Mouse (Mus musculus): Measurements from ENCODE around the gene Rfx3.

Rfx3 gene

DNA sequence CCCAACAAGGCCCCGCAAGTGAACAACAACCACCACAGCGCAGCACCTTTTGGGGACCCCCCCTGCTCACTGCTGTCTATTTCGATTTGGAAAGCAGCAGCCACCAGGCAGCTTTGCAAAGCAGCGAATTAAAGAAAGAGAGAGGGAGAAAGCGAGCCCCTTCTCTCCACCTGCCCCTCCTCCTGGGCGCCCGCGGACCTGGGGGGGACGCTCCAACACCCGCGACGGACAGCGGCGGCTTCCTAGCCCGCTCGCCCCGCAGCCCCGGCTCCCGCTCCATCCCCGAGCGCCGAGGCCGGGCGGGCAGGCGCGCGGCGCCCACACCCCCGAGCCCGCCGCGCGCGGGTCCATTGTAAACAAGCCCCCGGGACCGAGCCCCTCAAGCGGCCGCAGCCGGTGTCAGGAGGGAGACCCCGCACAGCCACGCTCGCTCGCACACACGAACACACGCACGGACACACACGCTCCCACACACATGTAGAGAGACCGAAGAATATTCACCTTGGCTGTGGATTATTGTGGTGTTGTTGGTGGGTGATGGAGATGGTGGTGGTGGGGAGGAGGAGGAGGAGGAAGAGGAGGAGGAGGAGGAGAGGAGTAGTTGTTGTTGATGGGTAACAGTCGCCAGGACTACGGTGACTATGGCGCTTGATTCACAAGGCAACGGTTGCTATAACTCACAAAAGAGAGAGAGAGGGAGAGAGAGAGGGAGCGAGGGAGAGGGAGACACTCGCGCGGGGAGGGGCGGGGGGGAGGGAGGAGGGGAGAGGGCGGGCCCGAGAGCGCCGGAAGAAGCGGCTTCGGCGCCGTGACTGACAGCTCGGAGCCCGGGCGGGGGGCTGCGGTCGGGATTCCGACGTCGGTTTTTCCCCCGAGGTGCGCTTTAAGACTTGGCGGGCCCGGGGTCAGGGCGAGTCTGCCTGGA lies at the start of gene Rfx3:
Gene Rfx3, minus strand, starts transcription at position 696 of the 925 bp plus-strand sequence.
- DNase-seq = peak; percentile 87

DNA sequence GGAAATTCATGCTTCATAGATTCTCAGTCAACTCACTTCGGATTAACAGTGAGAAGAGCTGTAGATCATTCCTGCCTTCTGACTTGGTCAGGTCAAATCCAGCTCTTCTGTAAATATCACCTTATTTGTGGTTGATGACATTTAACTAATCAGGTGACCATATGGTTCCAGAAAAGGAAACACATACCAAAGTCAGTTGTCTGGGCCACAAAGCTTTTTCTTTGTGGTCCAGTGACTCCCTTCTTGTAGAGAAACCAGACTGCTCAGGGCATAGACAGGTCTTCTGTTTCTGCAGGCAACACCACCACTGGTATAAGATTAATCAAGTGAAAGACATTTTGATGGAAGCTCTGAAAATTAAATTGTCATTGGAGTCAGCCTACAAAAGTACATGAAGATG lies 41.1 kb upstream of the Rfx3 start:
- DNase-seq = no peak

DNA sequence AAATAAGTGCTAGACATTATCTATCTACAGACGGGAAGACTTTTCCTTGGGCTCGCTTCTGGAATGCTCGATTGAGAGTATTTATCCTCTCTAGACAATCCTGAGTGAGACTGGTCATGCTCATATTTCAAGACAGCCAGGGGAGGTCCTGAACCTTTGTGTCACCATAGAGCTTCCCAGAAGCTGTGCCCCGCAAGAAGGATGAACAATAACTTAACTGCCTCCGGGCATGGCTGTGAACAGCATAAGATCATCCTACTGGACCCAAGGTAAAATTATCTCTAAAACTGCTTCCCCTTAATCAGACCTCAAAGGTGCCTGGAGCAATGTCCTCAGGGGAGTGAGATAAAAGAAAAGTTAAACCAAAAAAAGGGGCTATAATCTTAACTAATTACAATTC lies 40.6 kb upstream of the Rfx3 start:
- DNase-seq = no peak

DNA sequence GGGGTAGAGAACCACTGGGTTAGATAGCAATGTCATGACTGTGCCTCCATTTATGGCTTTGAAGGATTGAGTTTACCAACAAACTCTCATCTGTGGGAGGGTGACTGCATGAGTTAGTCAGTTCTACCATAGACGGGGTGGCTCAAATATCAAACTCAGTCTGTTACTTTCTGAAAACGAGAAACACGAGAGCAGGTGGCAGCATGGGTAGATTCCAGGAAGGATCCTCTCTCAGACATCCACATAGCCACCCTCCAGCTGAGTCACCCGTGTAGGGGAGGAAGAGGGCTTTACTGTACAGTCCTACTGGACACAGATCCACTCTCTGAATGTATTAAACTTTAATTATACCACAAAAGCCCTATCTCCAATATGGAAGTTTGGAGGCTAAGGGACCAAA lies 38.3 kb upstream of the Rfx3 start:
- DNase-seq = no peak

DNA sequence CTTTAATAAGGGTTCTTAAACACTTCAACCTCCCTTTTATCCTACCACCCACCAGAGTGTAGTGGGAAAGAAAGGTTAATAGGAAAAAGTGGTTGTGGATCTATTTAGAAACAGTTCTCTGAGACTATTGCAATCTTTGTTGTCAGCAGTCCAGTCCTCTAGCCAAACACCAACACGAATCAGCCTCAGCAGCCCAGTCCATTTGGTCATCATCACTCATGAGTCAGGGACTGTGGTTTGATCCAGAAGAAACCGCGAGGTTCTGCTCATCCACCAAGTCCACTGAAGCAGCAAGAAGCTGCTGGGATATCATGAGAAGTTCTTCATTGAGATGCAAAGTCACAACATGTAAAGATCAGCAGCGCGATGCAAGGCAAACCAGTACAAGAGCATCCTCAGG lies 35.8 kb upstream of the Rfx3 start:
- no peak for DNase-seq

DNA sequence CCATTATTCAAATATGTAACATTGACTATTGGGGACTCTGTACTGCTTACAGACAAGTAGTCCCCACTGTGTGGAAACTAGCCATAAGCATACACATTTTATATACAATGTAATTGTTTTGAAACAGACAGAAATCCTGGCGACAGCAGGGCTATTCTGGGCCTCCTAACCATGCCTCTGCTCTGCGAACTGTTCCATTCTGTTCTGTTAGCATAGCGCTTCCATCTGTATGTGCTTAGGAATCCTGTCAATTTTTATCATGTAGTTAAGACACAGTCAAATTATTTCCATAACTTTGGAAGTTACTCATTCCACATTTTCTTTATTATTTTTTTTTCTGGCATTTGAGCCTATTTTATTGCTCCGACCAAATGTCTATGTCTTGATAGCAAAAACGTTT lies 34.0 kb upstream of the Rfx3 start:
- peak; percentile 19 for DNase-seq

DNA sequence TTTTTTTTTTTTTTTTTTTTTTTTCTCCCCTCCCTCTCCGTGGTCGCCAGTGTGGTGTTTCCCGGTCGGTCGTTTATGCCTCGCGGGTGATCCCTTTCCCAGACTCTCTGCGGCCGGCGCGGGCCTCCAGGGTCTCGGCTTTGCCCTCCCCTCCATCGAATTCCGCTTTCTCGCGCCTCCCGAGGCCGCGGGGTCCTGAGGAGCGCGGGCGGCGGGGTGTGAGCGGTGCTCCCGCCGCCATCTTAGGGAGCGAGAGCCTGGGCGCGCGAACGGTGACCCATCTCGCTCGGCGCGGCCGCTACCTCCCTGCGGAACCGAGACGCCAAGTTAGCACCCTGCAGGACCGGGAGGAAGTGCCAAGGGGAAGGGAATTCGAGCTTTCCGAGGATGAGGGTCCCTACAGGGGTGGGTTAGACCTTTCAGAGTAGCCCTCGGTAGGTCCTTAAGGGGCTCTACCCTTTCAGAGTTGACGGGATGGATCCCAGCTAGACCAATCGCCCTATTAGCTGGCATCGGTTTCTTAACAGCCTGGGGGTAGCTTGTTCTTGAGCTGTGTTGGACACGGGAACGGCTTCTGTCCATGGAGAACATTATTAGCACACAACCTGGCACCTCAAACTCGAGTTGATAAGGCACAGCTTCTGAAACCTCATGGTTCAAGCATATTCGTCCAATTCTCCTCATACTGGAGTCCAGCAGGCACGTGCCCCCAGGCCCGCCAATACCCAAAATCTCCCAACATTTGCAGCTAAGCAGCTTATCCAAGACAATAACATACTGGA lies 943 bp upstream of the Rfx3 start:
- peak; percentile 74 for DNase-seq

DNA sequence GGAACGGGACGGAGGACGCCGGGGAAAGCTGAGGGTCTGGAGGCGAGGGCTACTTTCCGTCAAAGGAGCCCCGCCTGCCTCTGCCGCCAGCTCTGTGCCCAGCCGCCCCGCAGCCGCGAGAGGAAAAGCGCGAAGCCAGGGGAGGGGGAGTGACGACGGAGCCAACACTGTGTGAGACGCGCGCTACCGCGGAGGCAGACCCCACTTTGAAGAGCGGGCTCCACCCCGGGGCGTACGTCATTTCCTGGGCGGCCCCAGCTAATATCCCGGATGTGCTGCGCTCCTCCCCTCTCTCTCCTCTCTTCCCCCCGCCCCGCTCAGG lies 391 bp upstream of the Rfx3 start:
- DNase-seq = peak; percentile 96

DNA sequence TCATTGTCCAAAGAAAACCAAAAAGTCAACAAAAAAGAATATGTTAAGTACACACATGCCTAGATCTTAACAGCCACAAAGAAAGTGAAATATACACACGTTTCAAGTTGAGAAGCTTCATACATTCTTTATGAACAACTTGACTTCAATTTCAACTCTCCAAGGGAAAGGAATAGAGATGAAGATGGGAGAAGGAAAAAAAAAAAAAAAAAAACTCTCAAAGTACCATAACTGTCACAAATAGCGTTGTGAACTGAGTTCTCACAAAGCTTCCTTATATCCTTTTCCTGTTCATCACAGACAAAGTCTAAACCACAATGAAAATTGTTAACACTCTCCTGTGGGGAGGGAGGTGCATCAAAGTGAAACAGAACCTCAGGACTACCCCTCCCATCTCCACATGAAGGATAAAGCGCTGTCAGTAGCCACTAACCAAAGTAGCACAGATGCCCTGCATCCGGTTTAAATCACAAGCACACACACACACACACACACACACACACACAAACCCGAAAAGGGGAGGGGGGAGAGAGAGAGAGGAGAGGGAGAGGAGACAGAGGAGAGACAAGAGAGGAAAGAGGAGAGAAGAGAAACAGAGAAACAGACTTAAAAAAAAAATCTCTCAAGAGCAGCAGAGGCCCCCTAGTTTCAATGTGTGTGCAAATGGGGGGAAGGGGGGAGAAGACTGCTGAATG lies 1.2 kb downstream of the Rfx3 start:
- peak; percentile 42 for DNase-seq

DNA sequence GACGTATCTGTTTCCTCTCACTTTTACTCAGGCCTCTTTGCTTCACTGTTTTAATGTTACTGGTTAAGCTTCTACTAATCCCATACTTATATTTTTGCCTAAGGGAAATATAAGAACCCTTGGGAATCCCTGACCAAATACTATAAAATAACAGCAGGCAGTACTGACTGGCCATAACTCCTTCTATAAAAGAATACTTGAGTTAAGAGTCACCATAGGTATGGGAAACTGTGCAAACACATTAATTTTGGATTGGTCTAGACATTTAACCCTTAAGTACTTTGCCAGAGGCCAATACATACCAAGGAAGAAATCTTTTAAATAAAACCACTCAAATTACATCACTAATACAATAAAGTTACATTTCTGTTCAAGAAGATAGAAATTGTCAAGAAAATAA lies 6.8 kb downstream of the Rfx3 start:
- DNase-seq = no peak

DNA sequence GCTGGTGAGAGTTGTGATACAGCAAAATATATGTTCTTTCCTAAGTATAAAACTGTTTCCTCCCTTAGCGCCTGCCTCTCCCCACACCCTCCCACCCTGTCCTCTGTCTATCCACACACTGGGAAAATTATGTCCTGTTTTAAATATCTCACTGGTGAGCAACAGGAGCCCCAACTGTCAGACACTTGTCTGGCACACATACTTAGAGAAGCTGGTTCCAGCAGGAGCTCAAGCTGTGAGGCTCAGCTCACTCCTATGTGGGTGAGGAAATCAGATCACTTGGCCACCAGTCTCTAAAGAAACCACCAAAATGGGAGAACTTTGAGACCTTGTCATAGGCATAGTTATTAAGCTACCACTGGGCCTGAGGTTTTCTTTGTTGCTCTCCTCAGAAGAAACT lies 7.5 kb downstream of the Rfx3 start:
- DNase-seq = peak; percentile 59

DNA sequence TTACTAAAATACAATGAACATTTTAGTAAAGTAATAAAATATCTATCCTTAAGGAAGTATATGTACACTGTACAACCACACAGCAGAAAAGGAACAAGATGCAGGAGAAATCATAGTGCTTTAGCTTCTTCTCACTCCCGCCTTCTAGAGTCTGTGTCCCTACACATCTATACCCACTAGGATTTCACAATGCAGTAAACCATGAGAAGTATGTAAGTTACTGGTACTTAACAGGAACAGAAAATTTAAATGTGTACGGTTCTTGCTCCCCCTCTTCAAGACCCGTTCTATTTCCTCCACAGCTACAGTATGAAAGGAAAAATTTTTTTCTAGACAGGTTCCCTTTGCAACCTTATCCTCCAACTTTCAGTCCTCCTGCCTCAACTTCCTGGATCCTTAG lies 8.3 kb downstream of the Rfx3 start:
- no peak for DNase-seq

DNA sequence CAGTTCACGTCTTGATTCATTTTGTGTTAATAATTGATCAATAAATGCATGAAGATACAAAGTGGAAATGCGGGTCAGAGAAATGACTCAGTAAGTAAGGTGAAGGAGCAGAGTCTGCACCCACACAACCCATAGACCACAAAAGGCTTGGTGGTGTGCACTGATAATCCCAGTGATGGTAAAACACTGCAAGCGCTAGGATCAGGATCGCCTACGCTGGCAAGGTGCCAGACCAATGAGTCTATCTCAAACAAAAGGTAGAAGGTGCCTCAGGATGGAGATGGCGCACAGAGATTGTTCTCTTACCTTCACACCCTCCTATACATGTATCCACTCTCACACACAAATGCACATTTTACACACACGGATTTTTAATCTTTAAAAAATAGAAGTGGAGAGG lies 18.2 kb downstream of the Rfx3 start:
- DNase-seq = no peak

DNA sequence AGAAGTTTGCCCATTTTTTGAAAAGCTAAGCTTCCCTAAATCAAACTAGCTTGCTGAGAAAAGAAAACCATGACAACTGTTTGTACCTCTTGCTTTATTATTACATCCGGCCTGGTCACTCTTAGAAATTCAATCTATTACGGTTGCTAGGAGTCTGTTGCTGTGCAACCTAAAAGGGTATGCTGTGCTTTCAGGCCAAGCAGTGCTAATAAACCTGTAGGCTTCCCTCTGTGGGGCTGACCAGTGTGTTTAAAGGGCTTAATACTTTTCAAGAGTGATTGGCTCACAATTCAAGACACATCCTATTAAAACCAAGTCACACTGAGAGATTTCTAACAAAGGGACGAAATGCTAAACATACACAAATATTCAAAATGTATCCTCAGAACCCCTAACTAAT lies 22.2 kb downstream of the Rfx3 start:
- DNase-seq = no peak

DNA sequence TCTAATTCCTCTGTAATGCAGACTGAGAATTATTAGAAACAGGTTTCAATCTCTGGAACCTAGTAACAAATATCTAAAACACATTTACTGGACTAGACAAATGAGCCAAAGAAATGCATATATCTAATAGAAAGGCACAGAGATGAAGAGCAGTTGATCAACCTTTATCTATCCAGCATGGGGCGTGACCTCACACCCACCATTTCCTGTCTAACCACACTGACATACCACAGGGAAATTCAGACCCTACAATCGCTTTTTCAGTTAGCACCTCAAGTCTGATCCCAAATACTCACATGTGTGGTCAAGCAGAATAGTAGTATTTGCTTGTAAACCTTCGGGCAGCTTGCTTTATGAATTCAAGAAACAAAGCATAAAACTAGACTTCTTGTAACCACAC lies 43.4 kb downstream of the Rfx3 start:
- no peak for DNase-seq

DNA sequence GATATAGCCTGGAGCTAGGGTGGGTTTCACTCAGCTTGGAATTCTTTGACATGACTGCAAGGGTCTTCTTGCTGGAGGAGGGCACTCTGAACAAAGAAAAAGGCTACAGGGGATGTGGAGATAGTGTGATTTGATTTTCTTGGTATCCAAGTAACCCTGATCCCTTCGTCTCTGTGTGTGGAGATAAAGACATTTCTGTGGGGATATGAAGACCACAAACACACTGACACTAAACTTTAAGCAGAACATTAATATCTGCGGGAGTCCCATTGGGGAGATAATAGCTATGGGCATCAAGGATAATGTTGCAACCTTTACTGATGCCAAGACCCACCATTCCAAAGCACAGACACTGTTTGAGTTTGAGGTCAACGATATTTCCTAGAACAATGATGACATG lies 49.7 kb downstream of the Rfx3 start:
- no peak for DNase-seq

DNA sequence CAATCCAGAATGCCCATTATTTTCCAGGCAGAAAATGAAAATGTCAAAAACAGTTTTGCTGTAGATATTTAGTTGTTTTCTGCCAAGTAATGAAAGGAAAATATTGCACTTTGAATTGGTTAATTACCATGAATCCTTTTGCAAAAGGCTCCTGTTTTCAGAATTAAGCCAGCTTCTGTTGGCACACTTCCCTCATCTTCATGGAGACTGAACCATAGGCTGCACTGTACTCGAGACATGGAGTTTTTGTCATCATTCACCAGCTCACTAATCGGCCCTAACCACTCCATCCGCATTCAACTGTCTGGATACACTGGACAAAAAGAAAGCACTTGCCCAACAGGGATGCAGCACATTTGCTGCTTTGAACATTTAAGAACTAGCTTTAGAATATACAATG lies 75.5 kb downstream of the Rfx3 start:
- DNase-seq = no peak

DNA sequence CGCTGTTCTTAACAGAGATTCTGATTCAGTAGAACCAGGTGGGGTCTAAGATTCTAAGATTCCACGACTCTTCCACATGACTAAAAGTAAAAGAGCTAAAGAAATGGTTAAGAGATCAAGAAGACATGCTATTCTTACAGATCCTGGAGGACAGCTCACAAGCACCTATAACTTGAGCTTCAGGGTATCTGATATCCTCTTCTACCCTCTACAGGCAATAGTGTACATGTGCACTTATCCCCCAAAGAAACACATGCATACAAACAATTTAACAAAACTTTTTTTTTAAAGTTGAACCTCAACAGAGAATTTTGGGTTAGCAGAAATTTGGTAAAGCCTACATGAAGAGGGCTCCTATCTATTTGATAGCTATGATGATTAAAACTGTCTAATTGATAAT lies 79.8 kb downstream of the Rfx3 start:
- DNase-seq = no peak

DNA sequence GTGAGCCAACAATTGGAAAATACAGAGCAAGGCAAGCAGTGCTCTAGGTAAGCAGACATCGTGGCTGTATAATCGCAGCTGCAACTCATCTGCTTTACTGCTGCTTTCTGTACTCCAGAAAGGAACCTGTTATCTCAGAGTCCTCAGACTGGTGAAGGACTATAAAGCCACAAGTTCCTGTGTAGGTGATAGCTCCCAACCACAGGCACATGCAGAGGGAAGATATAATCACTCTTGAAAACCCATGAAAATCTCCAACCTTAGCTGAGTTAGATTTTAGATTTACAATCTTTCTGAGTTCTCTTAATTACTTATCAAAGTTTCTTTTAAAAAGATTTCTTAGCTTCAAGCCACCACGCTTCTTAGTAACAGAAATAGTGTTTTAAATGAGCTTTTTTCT lies 84.6 kb downstream of the Rfx3 start:
- no peak for DNase-seq

DNA sequence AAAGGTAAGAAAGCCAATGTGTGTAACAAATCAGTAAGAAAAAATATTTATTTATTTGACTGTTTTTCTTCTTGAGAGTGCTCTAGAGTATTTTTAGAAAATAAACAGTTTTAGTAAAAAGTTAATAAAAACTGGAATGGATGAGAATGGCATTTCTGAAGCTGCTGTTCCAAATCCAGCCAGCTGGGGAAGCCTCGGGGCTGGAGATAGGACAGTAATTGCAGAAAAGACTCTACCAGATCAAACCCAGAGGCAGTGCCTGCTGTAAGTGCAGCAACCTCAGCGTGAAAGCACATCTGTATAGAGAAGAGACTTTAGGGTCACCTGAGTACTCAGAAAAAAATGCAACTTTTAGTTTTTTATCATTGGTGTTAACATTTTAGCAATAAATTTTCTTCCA lies 91.9 kb downstream of the Rfx3 start:
- no peak for DNase-seq

DNA sequence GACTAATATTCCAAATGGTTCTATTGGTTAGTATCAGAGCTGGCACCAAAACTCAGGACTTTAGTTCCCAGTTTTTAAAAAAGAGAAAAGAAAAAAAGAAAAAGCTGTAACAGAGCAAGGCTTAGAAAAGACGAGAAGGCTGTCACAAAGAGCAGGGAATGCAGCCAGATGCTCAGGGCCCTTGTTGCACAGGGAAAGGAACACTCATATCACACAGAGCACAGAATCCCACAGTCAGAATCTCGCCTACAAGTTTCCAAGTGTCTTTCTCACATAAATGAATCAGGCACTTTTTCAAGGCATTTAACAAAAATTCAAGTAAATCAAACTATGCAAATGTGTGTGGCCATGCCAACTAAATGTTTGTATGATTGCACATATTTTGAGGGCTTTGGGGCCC lies 94.5 kb downstream of the Rfx3 start:
- peak; percentile 29 for DNase-seq

DNA sequence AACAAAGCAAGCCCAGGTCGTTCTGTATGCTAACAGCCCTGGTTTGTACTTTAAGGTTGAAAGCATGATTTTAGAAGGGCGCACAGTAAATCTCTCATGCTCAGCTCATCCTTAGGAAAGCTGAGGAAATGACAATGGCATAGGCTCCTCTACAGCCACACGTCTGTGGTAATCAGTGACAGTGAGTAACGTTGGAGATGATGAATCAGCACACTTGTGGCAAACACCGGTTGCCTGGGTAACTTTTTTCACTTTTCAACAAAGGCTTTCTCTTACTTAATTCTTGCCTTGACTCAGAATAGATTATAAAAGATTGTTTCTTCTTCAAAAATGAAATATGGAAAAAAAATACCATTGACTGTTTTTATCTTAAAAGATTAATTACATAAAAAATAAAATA lies 104.0 kb downstream of the Rfx3 start:
- DNase-seq = no peak

DNA sequence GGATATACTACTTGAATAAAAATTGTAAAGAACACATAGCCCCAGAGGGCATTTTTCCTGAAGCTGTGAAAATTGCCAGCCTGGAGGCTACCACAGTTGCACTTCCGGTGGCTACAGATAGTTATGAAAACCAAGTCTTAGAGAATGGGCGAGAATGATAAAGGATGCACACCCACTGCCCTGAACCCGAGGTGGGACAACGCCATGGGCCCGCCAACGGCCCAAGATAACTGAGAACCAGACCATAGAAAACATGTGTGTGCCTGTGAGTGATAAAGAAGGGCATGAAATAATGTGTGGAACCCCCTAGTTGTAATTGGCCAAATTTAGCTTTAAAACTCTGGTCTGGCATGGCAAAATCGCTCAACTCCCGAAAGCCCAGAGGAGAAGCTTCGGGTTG lies 105.0 kb downstream of the Rfx3 start:
- DNase-seq = no peak

DNA sequence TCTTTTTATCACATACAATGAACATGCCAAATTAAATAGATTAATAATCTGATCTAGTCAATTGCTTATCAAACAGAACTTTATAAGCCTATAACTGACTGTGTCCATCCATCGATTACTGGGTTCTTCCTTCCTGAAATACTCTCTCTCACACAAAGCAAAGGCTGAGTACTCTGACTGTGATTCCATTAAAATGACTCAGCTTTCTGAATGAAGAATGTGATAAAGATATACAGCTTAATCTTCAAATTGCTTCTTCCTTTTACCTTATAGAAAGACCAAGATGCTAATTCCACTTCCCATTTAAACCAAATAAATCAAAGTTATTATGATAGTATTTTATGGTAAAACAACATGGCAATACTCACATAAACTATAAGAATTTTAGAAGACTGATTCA lies 105.8 kb downstream of the Rfx3 start:
- no peak for DNase-seq

Measured in layer of hippocampus, adult 9-11 months (tissue).